ENCODE assay signal across 8 mouse cellular contexts in genomic region chr2:84186126-84186701, GRCm38 (mm10).
A peak's percentile ranks its signal among the peaks of the same experiment; 100 is the strongest.
DNase-seq lines count a peak whose midpoint lies in the region; TF ChIP-seq lines count a peak whose summit lies in the region.

No protein-coding gene starts in this region.

- peak; percentile 52; the same call in 1 of the 2 replicates for TF ChIP-seq POLR2A in lung, adult 2 months (IDR thresholded peaks at IDR 0.05; ENCODE audit: borderline replicate concordance, extremely low read depth, low read depth, low read length)

- peak; percentile 24 for DNase-seq in adipocyte (ENCODE audit: low spot score)
- peak; percentile 49 for DNase-seq in embryo, embryonic 10.5 days (ENCODE audit: low spot score)
- DNase-seq in heart, adult 18-20 months, result peak; percentile 63 to 70
- DNase-seq in kidney, adult 18-20 months, result peak; percentile 32
- DNase-seq in lung, adult 2 months, result peak; percentile 34
- peak; percentile 31 for DNase-seq in retina, embryonic 14.5 days (ENCODE audit: low spot score)
- DNase-seq in thymus, postnatal 4 days, result no peak
- DNase-seq in cerebellum, adult 11 months, result no peak

- TF ChIP-seq CTCF in lung, adult 2 months (IDR thresholded peaks at IDR 0.05; ENCODE audit: insufficient read depth, low read length), result peak; percentile 64

- no peak overlapping the region for H3K4me3 ChIP-seq in lung, adult 2 months (replicated peaks; ENCODE audit: extremely low read depth, low read depth, low read length)

- 36% methylated on average over 9 of the region's 9 CpGs for WGBS in lung, adult 2 months

- peaks cover 5% of the 10 kb centered on the region; the same call in 1 of the 2 replicates for H3K4me1 ChIP-seq in lung, adult 2 months (ENCODE audit: control insufficient read depth, insufficient read depth, low read length)

Comparison
In these comparisons a context has a peak if more than half of its experiments do, and no peak if none do; other contexts are left out.
1. DNase-seq: peak in adipocyte (single experiment), embryo, embryonic 10.5 days (single experiment), heart, adult 18-20 months (2 of 2), kidney, adult 18-20 months (single experiment), lung, adult 2 months (single experiment) and retina, embryonic 14.5 days (single experiment); none in thymus, postnatal 4 days (single experiment) and cerebellum, adult 11 months (single experiment).